Mouse (Mus musculus) CH12.LX (cell line): ENCODE data around the gene Gnb1. TPM values are rescaled to one million over a fixed set of nuclear protein-coding genes. Genes with fewer than 3 reads are reported as not detected.

Experiments used
- DNase-seq: peaks from one replicate; pipeline ENCODE4 v3.0.0-alpha.2; 2013; ENCODE audit errors: extremely low read depth
- H3K27ac ChIP-seq: 2 replicates; pipeline ENCODE4 v1.5.1; 2012; ENCODE audit warnings: low read depth, mild to moderate bottlenecking, control low read depth, moderate library complexity; ENCODE audit not compliant: insufficient read depth
- H3K27me3 ChIP-seq: replicated peaks from 2 replicates; pipeline ENCODE3; 2012; ENCODE audit warnings: inconsistent platforms
- H3K36me3 ChIP-seq, 2 experiments: replicated peaks in 1 of 2; 2 replicates each; pipeline versions ENCODE3 to v1.6.1; 2012; ENCODE audit warnings: inconsistent platforms in 1 of 2, low read length in 1 of 2, mild to moderate bottlenecking in 1 of 2, mixed read lengths in 1 of 2, moderate library complexity in 1 of 2; ENCODE audit not compliant: control insufficient read depth in 1 of 2, insufficient read depth in 1 of 2
- H3K4me1 ChIP-seq, 2 experiments: 2 replicates each; pipeline ENCODE4 v1.6.1; 2012; ENCODE audit warnings: inconsistent platforms in 1 of 2, moderate library complexity in 1 of 2; ENCODE audit not compliant: insufficient read depth in 2 of 2, control insufficient read depth in 1 of 2
- H3K4me2 ChIP-seq: 2 replicates; pipeline ENCODE4 v1.6.1; 2012; ENCODE audit warnings: low read depth, mild to moderate bottlenecking, control low read depth; ENCODE audit not compliant: poor library complexity, insufficient read depth, severe bottlenecking
- H3K4me3 ChIP-seq, 3 experiments: fragments of 150-350 bp in 1 of 3; sonication (generic) in 1 of 3; replicated peaks in 1 of 3; 2 replicates each; pipeline versions ENCODE3 to v1.5.1; 2011 to 2012; ENCODE audit warnings: low read depth in 2 of 3, low read length in 2 of 3, mild to moderate bottlenecking in 2 of 3, moderate library complexity in 2 of 3, control low read depth in 1 of 3, improper control_type of control experiment in 1 of 3, inconsistent platforms in 1 of 3, mixed read lengths in 1 of 3; ENCODE audit not compliant: poor library complexity in 1 of 3
- H3K79me2 ChIP-seq: replicated peaks from 2 replicates; pipeline ENCODE4 v1.6.1; 2012; ENCODE audit warnings: mild to moderate bottlenecking, moderate library complexity; ENCODE audit not compliant: control insufficient read depth, poor library complexity, insufficient read depth, severe bottlenecking; ENCODE audit errors: extremely low read depth
- H3K9ac ChIP-seq: 2 replicates; pipeline ENCODE4 v1.6.1; 2012; ENCODE audit warnings: low read depth, mild to moderate bottlenecking, control low read depth, moderate library complexity; ENCODE audit not compliant: insufficient read depth
- H3K9me3 ChIP-seq: replicated peaks from 2 replicates; pipeline ENCODE3; 2012; ENCODE audit warnings: low read length, inconsistent platforms, mixed read lengths
- BHLHE40 ChIP-seq: IDR thresholded peaks from 2 replicates; pipeline ENCODE4 v1.6.1; 2011; ENCODE audit warnings: mild to moderate bottlenecking, low read depth, low read length, improper control_type of control experiment
- CHD1 ChIP-seq: IDR thresholded peaks from 2 replicates; pipeline ENCODE4 v1.6.1; 2012; ENCODE audit warnings: low read depth, low read length, improper control_type of control experiment, inconsistent platforms
- CHD2 ChIP-seq: IDR thresholded peaks from 2 replicates; pipeline ENCODE4 v1.6.1; 2011; ENCODE audit warnings: low read length, improper control_type of control experiment
- CTCF ChIP-seq, 2 experiments: IDR thresholded peaks in 1 of 2; conservative IDR thresholded peaks in 1 of 2; 2 replicates each; pipeline ENCODE4 v1.5.1; 2011 to 2012; ENCODE audit warnings: low read depth in 2 of 2, low read length in 2 of 2, improper control_type of control experiment in 1 of 2, inconsistent platforms in 1 of 2, mild to moderate bottlenecking in 1 of 2, moderate library complexity in 1 of 2
- EP300 ChIP-seq: IDR thresholded peaks from 2 replicates; pipeline ENCODE4 v1.6.1; 2011; ENCODE audit warnings: low read length, improper control_type of control experiment
- HCFC1 ChIP-seq: IDR thresholded peaks from 2 replicates; pipeline ENCODE4 v1.6.1; 2012; ENCODE audit warnings: low read depth, mild to moderate bottlenecking, inconsistent platforms, low read length, improper control_type of control experiment
- IRF4 ChIP-seq: IDR thresholded peaks from 2 replicates; pipeline ENCODE4 v1.6.1; 2014; ENCODE audit warnings: low read depth, mild to moderate bottlenecking, inconsistent platforms, low read length, improper control_type of control experiment
- JUN ChIP-seq: IDR thresholded peaks from 2 replicates; pipeline ENCODE4 v1.6.1; 2011; ENCODE audit warnings: low read depth, mild to moderate bottlenecking, low read length, improper control_type of control experiment, moderate library complexity; ENCODE audit not compliant: insufficient read depth
- KAT2A ChIP-seq: IDR thresholded peaks from 2 replicates; pipeline ENCODE4 v1.6.1; 2012; ENCODE audit warnings: low read length, improper control_type of control experiment, inconsistent platforms; ENCODE audit not compliant: insufficient replicate concordance
- MAFK ChIP-seq: IDR thresholded peaks from 2 replicates; pipeline ENCODE4 v1.6.1; 2011; ENCODE audit warnings: low read length, improper control_type of control experiment; ENCODE audit not compliant: insufficient replicate concordance
- MAZ ChIP-seq: IDR thresholded peaks from 2 replicates; pipeline ENCODE4 v1.6.1; 2012; ENCODE audit warnings: low read depth, mild to moderate bottlenecking, inconsistent platforms, low read length, improper control_type of control experiment, moderate library complexity
- MXI1 ChIP-seq: IDR thresholded peaks from 2 replicates; pipeline ENCODE4 v1.6.1; 2011; ENCODE audit warnings: mild to moderate bottlenecking, low read depth, low read length, improper control_type of control experiment
- MYC ChIP-seq: IDR thresholded peaks from 2 replicates; pipeline ENCODE4 v1.6.1; 2011; ENCODE audit warnings: low read depth, mild to moderate bottlenecking, improper control_type of control experiment, low read length
- NELFE ChIP-seq: IDR thresholded peaks from 2 replicates; pipeline ENCODE4 v1.6.1; 2011; ENCODE audit warnings: low read depth, low read length, improper control_type of control experiment
- PAX5 ChIP-seq: IDR thresholded peaks from 2 replicates; pipeline ENCODE4 v1.6.1; 2012; ENCODE audit warnings: low read length, inconsistent platforms, mixed read lengths
- POLR2A ChIP-seq: IDR thresholded peaks from 2 replicates; pipeline ENCODE4 v1.6.1; 2011; ENCODE audit warnings: low read depth, mild to moderate bottlenecking, improper control_type of control experiment, low read length
- POLR2AphosphoS2 ChIP-seq: IDR thresholded peaks from 2 replicates; pipeline ENCODE4 v1.6.1; 2011; ENCODE audit warnings: low read depth, low read length, improper control_type of control experiment
- RCOR1 ChIP-seq: conservative IDR thresholded peaks from 2 replicates; pipeline ENCODE4 v1.6.1; 2012; ENCODE audit warnings: low read depth, mild to moderate bottlenecking, inconsistent platforms, low read length, improper control_type of control experiment
- SIN3A ChIP-seq: IDR thresholded peaks from 2 replicates; pipeline ENCODE4 v1.6.1; 2012; ENCODE audit warnings: low read length, improper control_type of control experiment, inconsistent platforms
- SMC3 ChIP-seq: IDR thresholded peaks from 2 replicates; pipeline ENCODE4 v1.6.1; 2011; ENCODE audit warnings: low read depth, low read length, improper control_type of control experiment
- TCF12 ChIP-seq: IDR thresholded peaks from 2 replicates; pipeline ENCODE4 v1.6.1; 2014; ENCODE audit warnings: low read depth, mild to moderate bottlenecking, inconsistent platforms, low read length, improper control_type of control experiment
- UBTF ChIP-seq: IDR thresholded peaks from 2 replicates; pipeline ENCODE4 v1.6.1; 2012; ENCODE audit warnings: low read depth, mild to moderate bottlenecking, inconsistent platforms, low read length, improper control_type of control experiment, moderate library complexity
- USF1 ChIP-seq: IDR thresholded peaks from 2 replicates; pipeline ENCODE4 v1.6.1; 2014; ENCODE audit warnings: low read depth, mild to moderate bottlenecking, inconsistent platforms, low read length, improper control_type of control experiment
- USF2 ChIP-seq: conservative IDR thresholded peaks from 2 replicates; pipeline ENCODE4 v1.6.1; 2011; ENCODE audit warnings: low read depth, low read length, improper control_type of control experiment
- ZC3H11A ChIP-seq: IDR thresholded peaks from 2 replicates; pipeline ENCODE4 v1.6.1; 2012; ENCODE audit warnings: low read depth, mild to moderate bottlenecking, inconsistent platforms, low read length, improper control_type of control experiment
- dilution Hi-C: fragments of 300-500 bp; cut with MboI; formaldehyde crosslinking; loops from 2 replicates; pipeline ENCODE4 v1.14.3; 2020; ENCODE audit warnings: low sequenced_read_pairs; ENCODE audit not compliant: extremely low pct_unique_long_range_greater_than_20kb, extremely low pct_ligation_motif_present
- in situ Hi-C: fragments of 300-500 bp; cut with MboI; formaldehyde crosslinking; loops from 3 replicates; pipeline ENCODE4 v1.14.3; 2019; ENCODE audit warnings: low sequenced_read_pairs, low pct_ligation_motif_present, low pct_unique_long_range_greater_than_20kb, mixed read lengths
- polyA plus RNA-seq: library from polyadenylated mRNA; unstranded; fragments of >175 nt; gene quantifications from 2 replicates; pipeline ENCODE4 v1.2.1, GENCODE M21; 2012; ENCODE audit warnings: low read depth; ENCODE audit not compliant: insufficient read length
- total RNA-seq, 2 experiments: library from RNA; depleted of rRNA; stranded (reverse); fragments of 300-350 nt in 1 of 2; fragments of >200 nt in 1 of 2; gene quantifications; 2 replicates each; pipeline ENCODE4 v1.2.3; 2012 to 2014

The Gnb1 gene
- total and polyA plus RNA-seq, 3 experiments, result 88.0 to 407 (median 134) TPM

- DNase-seq, result no peak
- peaks cover 46% of the 10 kb centered on the region for H3K79me2 ChIP-seq
- TF ChIP-seq SIN3A (no peak), USF1 (no peak), CHD2 (no peak), UBTF (no peak), IRF4 (no peak), MAFK (no peak), SMC3 (no peak), JUN (no peak), BHLHE40 (no peak), RCOR1 (no peak), ZC3H11A (no peak), NELFE (no peak), MXI1 (no peak), USF2 (no peak), POLR2AphosphoS2 (no peak), HCFC1 (no peak)
- TF ChIP-seq, all 38 proteins: peak for 0
- dilution Hi-C loops, result no loop called here
- H3K27ac ChIP-seq, result no peak overlapping the region
- in situ Hi-C loops, result loop anchor here (10.0 kb wide), 1 partner anchor 211 kb away; the partner anchor contains the start of gene Prkcz
- H3K9ac ChIP-seq, result no peak overlapping the region
- peaks cover 32 to 80% of the 10 kb centered on the region in 2 experiments for H3K36me3 ChIP-seq
- H3K4me3 ChIP-seq, result no peak overlapping the region
- no peak overlapping the region for H3K4me2 ChIP-seq
- no peaks in the 10 kb centered on the region for H3K27me3 ChIP-seq
- H3K9me3 ChIP-seq, result no peaks in the 10 kb centered on the region
- H3K4me1 ChIP-seq, result peaks cover 6 to 36% of the 10 kb centered on the region in 2 experiments; a peak in 3 of 4 replicates
Observed at GRCm38 (mm10) chr4:155575521-155575920, 84.4 kb downstream of the Gnb1 start.

- DNase-seq, result no peak
- Histone ChIP-seq H3K4me3 (no peak overlapping the region), H3K4me1 (peaks cover 0 to 23% of the 10 kb centered on the region in 2 experiments; a peak in 2 of 4 replicates), H3K4me2 (no peak overlapping the region), H3K9ac (no peak overlapping the region), H3K9me3 (no peaks in the 10 kb centered on the region), H3K79me2 (peaks cover 30% of the 10 kb centered on the region), H3K36me3 (peaks cover 41 to 79% of the 10 kb centered on the region in 2 experiments), H3K27me3 (no peaks in the 10 kb centered on the region), H3K27ac (no peak overlapping the region)
- dilution Hi-C loops (no loop called here), in situ Hi-C loops (loop anchor here (10.0 kb wide), 1 partner anchor 212 kb away; the partner anchor contains the start of gene Prkcz)
- TF ChIP-seq MAZ, result no peak
- TF ChIP-seq CTCF (conservative IDR thresholded peaks at IDR 0.05 in 1 of 2, IDR thresholded peaks at IDR 0.05 in 1 of 2; ENCODE audit: low read depth in 2 of 2, low read length in 2 of 2), result no peak
- no peak for TF ChIP-seq PAX5
- no peak for TF ChIP-seq EP300
- no peak for TF ChIP-seq SMC3
- no peak for TF ChIP-seq TCF12
- no peak for TF ChIP-seq BHLHE40
- no peak for TF ChIP-seq CHD1
- TF ChIP-seq MAFK, result no peak
- no peak for TF ChIP-seq POLR2A
- no peak for TF ChIP-seq POLR2AphosphoS2
- no peak for TF ChIP-seq JUN
- no peak for TF ChIP-seq MYC
- no peak for TF ChIP-seq MXI1
- TF ChIP-seq KAT2A, result no peak
- TF ChIP-seq USF2, result no peak
- TF ChIP-seq HCFC1, result no peak
Observed at GRCm38 (mm10) chr4:155577132-155577531, 86.0 kb downstream of the Gnb1 start.
